Comparison of ENCODE assay signal across 9 mouse cellular contexts in genomic region chr11:100387589-100388375, GRCm38 (mm10). TPM values are rescaled to one million over a fixed set of nuclear protein-coding genes. Genes with fewer than 3 reads are reported as not detected.
A peak's percentile ranks its signal among the peaks of the same experiment; 100 is the strongest.
DNase-seq lines count a peak whose midpoint lies in the region; ATAC-seq lines count a peak whose summit lies in the region.
"Had no signal": no experiment of that assay in that cellular context is flagged by ENCODE, and none has a peak within 500 bp of the region (broad histone marks: within the 10 kb centered on the region; RNA-seq: fewer than 3 reads in every experiment).

No protein-coding gene starts in this region.

- peak overlapping the region; percentile 45 for H3K4me2 ChIP-seq in intestine, embryonic 15.5 days (replicated peaks)
- H3K4me2 ChIP-seq in lung, embryonic 15.5 days = peak overlapping the region; percentile 35
- no peak overlapping the region for H3K4me2 ChIP-seq in midbrain, embryonic 14.5 days (ENCODE audit: low read length)
- H3K4me2 ChIP-seq: liver, embryonic 15.5 days had no signal

- no peaks in the 10 kb centered on the region for H3K9me3 ChIP-seq in intestine, embryonic 15.5 days
- H3K9me3 ChIP-seq in lung, embryonic 15.5 days = no peaks in the 10 kb centered on the region
- H3K9me3 ChIP-seq in midbrain, embryonic 14.5 days (ENCODE audit: control insufficient read depth, low read length) = no peaks in the 10 kb centered on the region
- H3K9me3 ChIP-seq: liver, embryonic 15.5 days had no signal

- H3K36me3 ChIP-seq in intestine, embryonic 15.5 days = peaks cover 19% of the 10 kb centered on the region
- H3K36me3 ChIP-seq in lung, embryonic 15.5 days = peaks cover 29% of the 10 kb centered on the region
- H3K36me3 ChIP-seq in midbrain, embryonic 14.5 days (ENCODE audit: control insufficient read depth, insufficient read depth, low read length) = peaks cover 37% of the 10 kb centered on the region

- peak; percentile 55 for ATAC-seq in intestine, embryonic 15.5 days
- ATAC-seq in lung, embryonic 15.5 days (ENCODE audit: borderline replicate concordance, extremely low read depth, low FRiP score, low TSS enrichment) = peak; percentile 60
- ATAC-seq in activated CD4-positive, CD25-positive, alpha-beta regulatory T cell, adult 4 months = no peak
- ATAC-seq in midbrain, embryonic 14.5 days (ENCODE audit: low FRiP score, low TSS enrichment) = no peak

- peak overlapping the region; percentile 73 for H3K27ac ChIP-seq in intestine, embryonic 15.5 days
- H3K27ac ChIP-seq in lung, embryonic 15.5 days = peak overlapping the region; percentile 88
- no peak overlapping the region for H3K27ac ChIP-seq in midbrain, embryonic 14.5 days (replicated peaks; ENCODE audit: low read depth, low read length)
- H3K27ac ChIP-seq: liver, embryonic 15.5 days had no signal

- no peaks in the 10 kb centered on the region for H3K27me3 ChIP-seq in intestine, embryonic 15.5 days (replicated peaks)
- H3K27me3 ChIP-seq in lung, embryonic 15.5 days = no peaks in the 10 kb centered on the region
- no peaks in the 10 kb centered on the region for H3K27me3 ChIP-seq in midbrain, embryonic 14.5 days (ENCODE audit: control insufficient read depth, insufficient read depth, low read length)
- H3K27me3 ChIP-seq: liver, embryonic 15.5 days had no signal

- no peak overlapping the region for H3K9ac ChIP-seq in intestine, embryonic 15.5 days
- no peak overlapping the region for H3K9ac ChIP-seq in lung, embryonic 15.5 days
- no peak overlapping the region for H3K9ac ChIP-seq in midbrain, embryonic 14.5 days (replicated peaks; ENCODE audit: low read length)
- H3K9ac ChIP-seq: liver, embryonic 15.5 days had no signal

- DNase-seq in ovary, adult 18-20 months (ENCODE audit: low spot score) = peak; percentile 56
- no peak for DNase-seq in ovary, postnatal 14 days (ENCODE audit: low spot score)
- peak; percentile 46 for DNase-seq in fibroblast of lung, adult 2 months (ENCODE audit: low read depth)
- no peak for DNase-seq in B cell, adult 2 months
- no peak for DNase-seq in midbrain, embryonic 14.5 days

- H3K4me3 ChIP-seq in intestine, embryonic 15.5 days (replicated peaks) = no peak overlapping the region; the same call in 1 of the 2 replicates
- H3K4me3 ChIP-seq in lung, embryonic 15.5 days = no peak overlapping the region
- no peak overlapping the region for H3K4me3 ChIP-seq in midbrain, embryonic 14.5 days (replicated peaks; ENCODE audit: low read depth, low read length)
- H3K4me3 ChIP-seq: liver, embryonic 15.5 days had no signal

- 17% methylated on average over 14 of the region's 14 CpGs for WGBS in intestine, embryonic 15.5 days
- WGBS in lung, embryonic 15.5 days = 18% methylated on average over 14 of the region's 14 CpGs
- WGBS in midbrain, embryonic 14.5 days = 66% methylated on average over 14 of the region's 14 CpGs

- peaks cover 68% of the 10 kb centered on the region for H3K4me1 ChIP-seq in intestine, embryonic 15.5 days (replicated peaks)
- peaks cover 69% of the 10 kb centered on the region for H3K4me1 ChIP-seq in lung, embryonic 15.5 days
- no peaks in the 10 kb centered on the region; the same call in 1 of the 2 replicates for H3K4me1 ChIP-seq in midbrain, embryonic 14.5 days (ENCODE audit: control insufficient read depth, insufficient read depth, low read length)

RNA-seq across cellular contexts. Expression of gene Jup, which starts 9.8 kb away (rescaled TPM):
- 133 and 139 TPM in 2 replicates for polyA plus RNA-seq in intestine, embryonic 15.5 days (2015; fragmentation: Nextera tagmentation; extraction: Ambion mirVana)
- polyA plus RNA-seq in lung, embryonic 15.5 days (2015; fragmentation: Nextera tagmentation; extraction: Ambion mirVana) = 122 and 136 TPM in 2 replicates
- polyA plus RNA-seq in activated CD4-positive, CD25-positive, alpha-beta regulatory T cell, adult 4 months (2017; shearing (Covaris generic)) = 1 to 10 TPM in 1 of 2 experiments, under 1 TPM in 1; 0.19 to 1.5 TPM
- polyA plus RNA-seq in midbrain, embryonic 14.5 days (2014; fragmentation: Nextera tagmentation; extraction: Ambion mirVana) = 70.0 and 75.2 TPM in 2 replicates

RNA-seq across cellular contexts. Expression of gene P3h4, which starts 26.9 kb away (rescaled TPM):
- polyA plus RNA-seq in intestine, embryonic 15.5 days (2015; fragmentation: Nextera tagmentation; extraction: Ambion mirVana) = 44.1 and 45.4 TPM in 2 replicates
- polyA plus RNA-seq in lung, embryonic 15.5 days (2015; fragmentation: Nextera tagmentation; extraction: Ambion mirVana) = 71.5 and 73.4 TPM in 2 replicates
- polyA plus RNA-seq in activated CD4-positive, CD25-positive, alpha-beta regulatory T cell, adult 4 months (2017; shearing (Covaris generic)) = not detected
- 13.9 and 16.4 TPM in 2 replicates for polyA plus RNA-seq in midbrain, embryonic 14.5 days (2014; fragmentation: Nextera tagmentation; extraction: Ambion mirVana)

RNA-seq across cellular contexts. Expression of gene Fkbp10, which starts 27.7 kb away (rescaled TPM):
- polyA plus RNA-seq in intestine, embryonic 15.5 days (2015; fragmentation: Nextera tagmentation; extraction: Ambion mirVana) = 84.2 and 86.6 TPM in 2 replicates
- 142 and 143 TPM in 2 replicates for polyA plus RNA-seq in lung, embryonic 15.5 days (2015; fragmentation: Nextera tagmentation; extraction: Ambion mirVana)
- not detected for polyA plus RNA-seq in activated CD4-positive, CD25-positive, alpha-beta regulatory T cell, adult 4 months (2017; shearing (Covaris generic))
- 9.0 and 20.1 TPM in 2 replicates for polyA plus RNA-seq in midbrain, embryonic 14.5 days (2014; fragmentation: Nextera tagmentation; extraction: Ambion mirVana)

RNA-seq across cellular contexts. Expression of gene Hap1, which starts 31.9 kb away (rescaled TPM):
- 13.9 and 15.5 TPM in 2 replicates for polyA plus RNA-seq in intestine, embryonic 15.5 days (2015; fragmentation: Nextera tagmentation; extraction: Ambion mirVana)
- 19.8 and 20.7 TPM in 2 replicates for polyA plus RNA-seq in lung, embryonic 15.5 days (2015; fragmentation: Nextera tagmentation; extraction: Ambion mirVana)
- polyA plus RNA-seq in activated CD4-positive, CD25-positive, alpha-beta regulatory T cell, adult 4 months (2017; shearing (Covaris generic)) = under 1 TPM in 1 of 2 experiments, not detected in 1; 0.87 TPM
- 108 and 170 TPM in 2 replicates for polyA plus RNA-seq in midbrain, embryonic 14.5 days (2014; fragmentation: Nextera tagmentation; extraction: Ambion mirVana)

RNA-seq across cellular contexts. Expression of gene Gast, which starts 53.6 kb away (rescaled TPM):
- polyA plus RNA-seq in intestine, embryonic 15.5 days (2015; fragmentation: Nextera tagmentation; extraction: Ambion mirVana) = 2.1 and 2.4 TPM in 2 replicates
- not detected in 2 replicates for polyA plus RNA-seq in lung, embryonic 15.5 days (2015; fragmentation: Nextera tagmentation; extraction: Ambion mirVana)
- not detected for polyA plus RNA-seq in activated CD4-positive, CD25-positive, alpha-beta regulatory T cell, adult 4 months (2017; shearing (Covaris generic))
- polyA plus RNA-seq in midbrain, embryonic 14.5 days (2014; fragmentation: Nextera tagmentation; extraction: Ambion mirVana) = 0.93 and 1.3 TPM in 2 replicates
- polyA plus RNA-seq: liver, embryonic 15.5 days had no signal

Comparison
In these comparisons a context has a peak if more than half of its experiments do, and no peak if none do; other contexts are left out.
1. DNase-seq: peak in ovary, adult 18-20 months (single experiment) and fibroblast of lung, adult 2 months (single experiment); none in ovary, postnatal 14 days (single experiment), B cell, adult 2 months (0 of 2) and midbrain, embryonic 14.5 days (single experiment).
2. ATAC-seq: peak in intestine, embryonic 15.5 days (single experiment) and lung, embryonic 15.5 days (single experiment); none in activated CD4-positive, CD25-positive, alpha-beta regulatory T cell, adult 4 months (single experiment) and midbrain, embryonic 14.5 days (single experiment).
3. RNA of gene Jup, which starts 9.8 kb away (polyA plus RNA-seq): 122 to 136 TPM in lung, embryonic 15.5 days, 133 to 139 TPM in intestine, embryonic 15.5 days and 70.0 to 75.2 TPM in midbrain, embryonic 14.5 days; 0.19 to 1.5 TPM in activated CD4-positive, CD25-positive, alpha-beta regulatory T cell, adult 4 months; every median in the first group is over 10 times any median in the second.
4. RNA of gene P3h4, which starts 26.9 kb away (polyA plus RNA-seq): 71.5 to 73.4 TPM in lung, embryonic 15.5 days, 44.1 to 45.4 TPM in intestine, embryonic 15.5 days and 13.9 to 16.4 TPM in midbrain, embryonic 14.5 days; not detected in activated CD4-positive, CD25-positive, alpha-beta regulatory T cell, adult 4 months; every median in the first group is over 10 times any median in the second.